Mouse (Mus musculus) ovary, postnatal 10 days (tissue): Measurements from ENCODE around the gene Fam107b.
A peak's percentile ranks its signal among the peaks of the same experiment; 100 is the strongest.

Experiments used
- DNase-seq: peaks from one replicate; pipeline ENCODE4 v3.0.0; 2022; ENCODE audit warnings: low spot score

Gene Fam107b

GRCm38 (mm10) chr2:3740256-3740655, 170.0 kb downstream of the Fam107b start:
- no peak for DNase-seq

- DNase-seq = no peak
These were observed 170.4 kb downstream of the Fam107b start for GRCm38 (mm10) chr2:3740670-3741069.

- no peak for DNase-seq
These were observed 172.2 kb downstream of the Fam107b start for GRCm38 (mm10) chr2:3742519-3742918.

GRCm38 (mm10) chr2:3745041-3745440, 174.8 kb downstream of the Fam107b start:
- no peak for DNase-seq

- DNase-seq = no peak
These were observed 175.8 kb downstream of the Fam107b start for GRCm38 (mm10) chr2:3745910-3746606.

GRCm38 (mm10) chr2:3748714-3749503, 178.6 kb downstream of the Fam107b start:
- no peak for DNase-seq

GRCm38 (mm10) chr2:3749504-3750024, 179.3 kb downstream of the Fam107b start:
- no peak for DNase-seq

- no peak for DNase-seq
These were observed 179.8 kb downstream of the Fam107b start for GRCm38 (mm10) chr2:3750126-3750525.

- DNase-seq = no peak
These were observed 182.1 kb downstream of the Fam107b start for GRCm38 (mm10) chr2:3752365-3752764.

- no peak for DNase-seq
These were observed 182.6 kb downstream of the Fam107b start for GRCm38 (mm10) chr2:3752893-3753292.

GRCm38 (mm10) chr2:3753749-3754148, 183.5 kb downstream of the Fam107b start:
- no peak for DNase-seq

- DNase-seq = no peak
These were observed 185.6 kb downstream of the Fam107b start for GRCm38 (mm10) chr2:3755936-3756335.

GRCm38 (mm10) chr2:3758406-3758805, 188.1 kb downstream of the Fam107b start:
- DNase-seq = no peak

- DNase-seq = no peak
These were observed 190.0 kb downstream of the Fam107b start for GRCm38 (mm10) chr2:3760234-3760836.

GRCm38 (mm10) chr2:3764136-3764535, 193.8 kb downstream of the Fam107b start:
- no peak for DNase-seq

- no peak for DNase-seq
These were observed 195.9 kb downstream of the Fam107b start for GRCm38 (mm10) chr2:3765957-3766783.

- peak; percentile 29 for DNase-seq
These were observed 199.0 kb downstream of the Fam107b start for GRCm38 (mm10) chr2:3769260-3769659.

- DNase-seq = no peak
These were observed 199.6 kb downstream of the Fam107b start for GRCm38 (mm10) chr2:3769786-3770318.

GRCm38 (mm10) chr2:3770383-3770782, 200.1 kb downstream of the Fam107b start:
- no peak for DNase-seq

- no peak for DNase-seq
These were observed 201.2 kb downstream of the Fam107b start for GRCm38 (mm10) chr2:3771483-3771882.

- no peak for DNase-seq
These were observed 202.8 kb downstream of the Fam107b start for GRCm38 (mm10) chr2:3773089-3773488.

GRCm38 (mm10) chr2:3775569-3775968, 205.3 kb downstream of the Fam107b start:
- DNase-seq = no peak
